Mouse (Mus musculus) spleen, adult 2 months (tissue): ENCODE results near the gene Ankrd63. TPM values are rescaled to one million over a fixed set of nuclear protein-coding genes. Genes with fewer than 3 reads are reported as not detected.

ENCODE experiments used
- DNase-seq, 2 experiments: peaks; one replicate each; pipeline versions ENCODE4 v3.0.0 to v3.0.0-alpha.2; 2012 to 2021; ENCODE audit warnings: low spot score in 2 of 2, low read depth in 1 of 2
- H3K27ac ChIP-seq: fragments of 200-500 bp; 2 replicates; pipeline ENCODE4 v1.5.1; 2012; ENCODE audit warnings: low read length, inconsistent platforms; ENCODE audit not compliant: insufficient read depth
- H3K27me3 ChIP-seq: fragments of 200-500 bp; 2 replicates; pipeline ENCODE4 v1.6.1; 2012; ENCODE audit warnings: mild to moderate bottlenecking, moderate library complexity, low read length, inconsistent platforms; ENCODE audit not compliant: control insufficient read depth, insufficient read depth
- H3K36me3 ChIP-seq: fragments of 200-500 bp; 2 replicates; pipeline ENCODE4 v1.6.1; 2012; ENCODE audit warnings: mild to moderate bottlenecking, low read length, inconsistent platforms; ENCODE audit not compliant: control insufficient read depth, insufficient read depth
- H3K4me1 ChIP-seq: fragments of 200-500 bp; 2 replicates; pipeline ENCODE4 v1.6.1; 2011; ENCODE audit warnings: inconsistent platforms; ENCODE audit not compliant: control insufficient read depth, insufficient read depth, insufficient read length
- H3K4me3 ChIP-seq: fragments of 200-500 bp; 2 replicates; pipeline ENCODE4 v1.5.1; 2011; ENCODE audit warnings: mild to moderate bottlenecking, inconsistent platforms; ENCODE audit not compliant: insufficient read depth, insufficient read length; ENCODE audit errors: extremely low read depth
- CTCF ChIP-seq: fragments of 200-500 bp; IDR thresholded peaks from 2 replicates; pipeline ENCODE4 v1.5.1; 2011; ENCODE audit warnings: mild to moderate bottlenecking, inconsistent platforms; ENCODE audit not compliant: insufficient read depth, insufficient read length, insufficient replicate concordance; ENCODE audit errors: extremely low read depth
- POLR2A ChIP-seq: fragments of 200-500 bp; IDR thresholded peaks from 2 replicates; pipeline ENCODE4 v1.6.1; 2011; ENCODE audit warnings: low read depth, low read length, inconsistent platforms
- WGBS: fragments of 180-500 bp; shearing (Covaris S2); methylation state at CpG from one replicate; pipeline ENCODE4 v1.1.7; 2018; 5-methylcytosine and 5-hydroxymethylcytosine counted together
- polyA plus RNA-seq: library from polyadenylated mRNA; depleted of rRNA; stranded (reverse); fragments of >200 nt; gene quantifications from 2 replicates; pipeline ENCODE4 v1.2.3, GENCODE M21; 2012

Gene Ankrd63
- polyA plus RNA-seq, 1 experiment: 0.02 TPM

GRCm38 (mm10) chr2:118667181-118667580 lies 36.6 kb downstream of the Ankrd63 start:
- no peak for TF ChIP-seq POLR2A
- TF ChIP-seq CTCF: no peak
- no peak overlapping the region for H3K27ac ChIP-seq
- peaks cover 8% of the 10 kb centered on the region for H3K4me1 ChIP-seq

GRCm38 (mm10) chr2:118665616-118666015 lies 38.1 kb downstream of the Ankrd63 start:
- TF ChIP-seq POLR2A (no peak), CTCF (no peak)
- Histone ChIP-seq H3K4me1 (peaks cover 8% of the 10 kb centered on the region), H3K27me3 (0 out of 2 replicates have a peak, but pooled peaks cover 3% of the 10 kb centered on the region), H3K4me3 (no peak overlapping the region), H3K36me3 (no peaks in the 10 kb centered on the region), H3K27ac (no peak overlapping the region)
- no peak for DNase-seq
- WGBS: 84% methylated on average over 4 of the region's 4 CpGs

More at GRCm38 (mm10) chr2:118667181-118667580, 36.6 kb downstream of the Ankrd63 start:
- Histone ChIP-seq H3K36me3 (no peaks in the 10 kb centered on the region), H3K4me3 (no peak overlapping the region), H3K27me3 (0 out of 2 replicates have a peak, but pooled peaks cover 3% of the 10 kb centered on the region)
- 84% methylated on average over 5 of the region's 5 CpGs for WGBS
- no peak for DNase-seq

DNA sequence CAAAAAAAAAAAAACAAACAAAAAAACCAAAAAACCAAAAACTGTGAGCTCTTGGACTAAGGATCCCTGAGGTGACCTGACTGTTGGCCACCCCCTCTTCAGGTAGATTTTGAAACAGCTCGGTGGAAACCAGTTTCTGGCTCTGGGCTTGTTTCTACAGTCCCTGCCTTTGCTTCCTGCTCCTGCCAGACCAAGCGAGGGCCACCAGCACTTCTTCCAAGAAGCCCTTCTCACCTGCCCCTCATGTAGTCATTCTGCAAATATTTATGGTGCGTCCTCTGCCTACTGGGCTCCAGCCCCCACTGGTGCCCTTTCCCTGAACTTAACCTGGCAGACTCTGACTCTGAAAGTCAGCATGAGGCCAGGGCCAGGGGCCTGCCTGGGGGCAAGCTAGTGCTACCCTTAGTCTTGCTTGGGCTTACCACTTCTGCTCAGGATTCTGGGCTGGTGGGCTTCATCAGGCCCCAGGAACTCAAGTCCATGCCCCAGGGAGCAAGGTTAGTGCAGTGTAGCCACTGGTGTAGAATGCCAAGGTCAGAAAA lies 38.7 kb downstream of the Ankrd63 start:
- no peak for DNase-seq
- H3K36me3 ChIP-seq: no peaks in the 10 kb centered on the region
- peaks cover 8% of the 10 kb centered on the region for H3K4me1 ChIP-seq
- no peak overlapping the region for H3K4me3 ChIP-seq
- H3K27ac ChIP-seq: no peak overlapping the region
- 0 out of 2 replicates have a peak, but pooled peaks cover 3% of the 10 kb centered on the region for H3K27me3 ChIP-seq
- no peak for TF ChIP-seq POLR2A
- TF ChIP-seq CTCF: no peak
- WGBS: 85% methylated on average over 3 of the region's 3 CpGs

GRCm38 (mm10) chr2:118663804-118664766 lies 39.7 kb downstream of the Ankrd63 start:
- no peak for TF ChIP-seq CTCF
- no peak for TF ChIP-seq POLR2A
- no peak for DNase-seq
- H3K4me3 ChIP-seq: peak overlapping the region; percentile 39; the same call in 1 of the 2 replicates
- 0 out of 2 replicates have a peak, but pooled peaks cover 3% of the 10 kb centered on the region for H3K27me3 ChIP-seq
- H3K36me3 ChIP-seq: no peaks in the 10 kb centered on the region
- WGBS: 84% methylated on average over 19 of the region's 19 CpGs
- H3K27ac ChIP-seq: no peak overlapping the region
- H3K4me1 ChIP-seq: peaks cover 11% of the 10 kb centered on the region

- WGBS: 9% methylated on average over 37 of the region's 37 CpGs
- H3K36me3 ChIP-seq: no peaks in the 10 kb centered on the region
- no peak within 1 kb of the TSS for H3K27ac ChIP-seq
- H3K27me3 ChIP-seq: 0 out of 2 replicates have a peak, but pooled peaks cover 3% of the 10 kb centered on the region
- peaks cover 16% of the 10 kb centered on the region for H3K4me1 ChIP-seq
- peak within 1 kb of the TSS; percentile 39; the same call in 1 of the 2 replicates for H3K4me3 ChIP-seq
- TF ChIP-seq CTCF (no peak), POLR2A (no peak)
- DNase-seq: no peak
Observed at GRCm38 (mm10) chr2:118662902-118663803, 40.6 kb downstream of the Ankrd63 start, which contains the start of gene Pak6. TSS of gene Pak6 (plus strand) at chr2:118663303.

- WGBS: 75% methylated on average over 9 of the region's 9 CpGs
- H3K4me1 ChIP-seq: peaks cover 16% of the 10 kb centered on the region
- H3K27me3 ChIP-seq: 0 out of 2 replicates have a peak, but pooled peaks cover 3% of the 10 kb centered on the region
- DNase-seq: no peak
- TF ChIP-seq POLR2A (no peak), CTCF (no peak)
- no peak overlapping the region for H3K27ac ChIP-seq
- no peaks in the 10 kb centered on the region for H3K36me3 ChIP-seq
- H3K4me3 ChIP-seq: no peak overlapping the region
Observed at GRCm38 (mm10) chr2:118661891-118662290, 41.9 kb downstream of the Ankrd63 start.
